Mouse (Mus musculus) fibroblast of lung, adult 2 months (primary cell): Measurements from ENCODE around the gene Cyp4f39.
"Not testable (repeated sequence)": the region's sequence is repeated elsewhere in the genome, so short reads cannot be mapped to it uniquely, and the experiment has no call there.

ENCODE experiments used
- DNase-seq: peaks from one replicate; pipeline ENCODE4 v3.0.0-alpha.2; 2011; ENCODE audit warnings: low read depth

Gene Cyp4f39

DNA sequence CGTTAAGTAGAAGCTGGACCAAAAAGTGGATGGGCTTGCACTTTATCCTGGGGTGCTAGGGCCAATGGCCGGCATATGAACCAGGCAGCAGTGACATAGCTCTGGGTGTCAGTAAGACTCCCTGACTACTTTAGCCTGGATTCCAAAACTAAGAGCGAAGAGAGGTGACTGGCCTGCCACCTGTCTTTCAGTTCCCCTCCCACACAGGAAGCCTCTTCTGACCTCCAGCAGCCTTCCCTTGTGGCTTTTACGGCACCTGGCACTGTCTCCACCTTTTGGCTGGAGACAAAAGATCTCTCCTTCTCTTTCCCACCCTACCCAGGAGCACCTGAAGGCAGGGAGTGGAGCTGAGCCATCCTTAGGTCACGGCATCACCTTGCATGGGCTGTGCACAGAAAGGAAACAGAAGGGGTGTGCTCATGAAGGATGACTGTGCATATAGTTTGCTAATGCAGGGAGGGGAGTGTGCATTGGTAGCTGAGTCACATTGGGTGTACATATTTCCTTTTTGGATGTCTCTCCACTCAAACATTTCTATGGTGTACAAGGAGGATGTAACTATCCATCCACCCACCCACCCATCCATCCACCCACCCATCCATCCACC lies 22.5 kb downstream of the Cyp4f39 start:
- no peak for DNase-seq

DNA sequence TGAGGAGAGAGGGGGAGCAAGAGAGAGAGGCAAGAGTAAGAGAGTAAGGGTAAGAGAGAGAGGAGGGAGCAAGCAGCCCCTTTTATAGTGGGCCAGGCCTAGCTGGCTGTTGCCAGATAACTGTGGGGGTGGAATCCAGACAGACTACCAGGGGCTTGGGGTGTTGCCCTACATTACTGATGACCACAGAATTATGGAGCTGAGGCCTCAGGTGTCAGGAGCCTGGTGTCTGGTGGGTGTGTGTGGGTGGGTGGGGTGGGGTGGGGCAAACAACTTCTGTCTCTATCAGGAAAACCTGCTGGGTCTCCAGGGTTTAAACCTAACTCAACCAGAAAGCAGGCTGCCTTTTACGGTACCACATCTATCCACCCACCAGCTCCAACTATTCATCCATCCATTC lies 24.7 kb downstream of the Cyp4f39 start:
- DNase-seq: no peak

GRCm38 (mm10) chr17:32478727-32479126 lies 26.2 kb downstream of the Cyp4f39 start:
- no peak for DNase-seq

DNA sequence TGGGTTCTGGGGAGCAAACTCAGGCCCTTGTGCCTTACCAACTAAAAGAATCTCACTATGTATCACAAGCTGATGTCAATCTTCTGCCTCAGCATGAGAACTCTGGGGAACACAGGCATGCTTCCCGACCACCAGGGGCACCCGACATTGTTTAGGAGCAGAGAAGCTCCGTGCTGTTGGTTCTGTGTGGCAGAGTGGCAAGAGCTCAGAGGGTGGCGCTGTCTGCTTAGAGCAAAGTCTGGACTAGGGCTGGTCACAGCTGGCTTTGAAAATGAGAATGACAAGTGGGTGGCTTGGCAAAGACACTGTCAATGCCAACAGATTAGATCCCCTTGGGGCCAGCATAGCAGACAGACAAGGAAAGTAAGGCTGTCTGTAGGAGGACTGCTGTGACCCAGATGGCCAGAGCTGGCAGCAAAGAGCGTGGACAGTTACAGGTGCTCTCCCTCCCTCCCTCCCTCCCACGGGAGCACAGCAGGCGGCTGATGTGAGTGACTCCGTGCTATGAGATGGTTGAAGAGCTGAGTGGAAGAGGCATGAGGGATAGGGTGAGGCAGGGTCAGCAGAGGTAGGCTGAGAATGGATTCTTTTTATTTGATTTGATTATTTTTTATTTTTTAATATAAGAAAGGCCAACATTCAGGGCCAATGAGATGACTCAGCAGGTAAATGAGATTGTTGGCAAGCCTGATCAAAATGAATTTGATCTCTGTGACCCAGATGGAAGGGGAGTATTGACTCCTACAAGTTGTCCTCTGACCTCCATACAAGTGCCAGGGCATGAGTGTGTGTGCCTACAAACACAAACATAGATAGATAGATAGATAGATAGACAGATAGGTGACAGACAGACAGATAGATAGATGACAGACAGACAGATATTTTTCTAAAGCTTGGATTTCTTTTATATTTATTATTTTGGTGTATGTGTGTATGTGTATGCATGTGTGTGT lies 27.3 kb downstream of the Cyp4f39 start:
- DNase-seq: no peak

GRCm38 (mm10) chr17:32481766-32482165 lies 29.2 kb downstream of the Cyp4f39 start:
- no peak for DNase-seq

GRCm38 (mm10) chr17:32483200-32483599 lies 30.7 kb downstream of the Cyp4f39 start:
- no peak for DNase-seq

DNA sequence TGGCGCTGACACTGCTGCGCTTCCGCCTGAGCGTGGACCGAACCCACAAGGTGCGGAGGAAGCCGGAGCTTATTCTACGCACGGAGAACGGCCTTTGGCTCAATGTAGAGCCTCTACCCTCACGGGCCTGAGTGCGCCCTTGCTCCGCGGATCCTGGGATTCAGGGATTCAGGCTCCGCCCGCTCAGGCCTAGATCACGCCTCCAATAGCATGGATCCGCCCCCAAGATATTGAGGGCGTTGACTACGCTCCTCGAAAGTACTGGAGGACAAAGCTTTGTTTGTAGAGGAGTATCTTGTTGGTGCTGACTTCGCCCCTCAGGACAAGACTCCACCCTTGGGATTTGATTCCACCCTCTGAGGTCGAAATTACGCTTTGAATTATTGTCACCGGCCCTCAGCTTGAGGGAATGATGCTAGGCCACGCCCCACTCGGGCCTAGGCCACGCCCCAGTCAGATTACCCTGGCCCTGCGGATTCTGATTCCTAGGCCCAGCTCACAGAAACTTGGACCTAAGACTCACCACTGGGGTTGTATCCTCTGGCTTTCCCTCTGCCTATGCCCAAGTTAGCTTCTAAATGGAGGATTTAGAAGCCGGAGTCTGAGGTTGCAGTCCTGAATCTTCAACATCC lies 39.9 kb downstream of the Cyp4f39 start:
- DNase-seq: no peak

- DNase-seq: no peak
Observed at GRCm38 (mm10) chr17:32494601-32495000, 42.1 kb downstream of the Cyp4f39 start.

- not testable (repeated sequence) for DNase-seq
Observed at GRCm38 (mm10) chr17:32500511-32500910, 48.0 kb downstream of the Cyp4f39 start.

GRCm38 (mm10) chr17:32501051-32501450 lies 48.5 kb downstream of the Cyp4f39 start:
- DNase-seq: no peak

DNA sequence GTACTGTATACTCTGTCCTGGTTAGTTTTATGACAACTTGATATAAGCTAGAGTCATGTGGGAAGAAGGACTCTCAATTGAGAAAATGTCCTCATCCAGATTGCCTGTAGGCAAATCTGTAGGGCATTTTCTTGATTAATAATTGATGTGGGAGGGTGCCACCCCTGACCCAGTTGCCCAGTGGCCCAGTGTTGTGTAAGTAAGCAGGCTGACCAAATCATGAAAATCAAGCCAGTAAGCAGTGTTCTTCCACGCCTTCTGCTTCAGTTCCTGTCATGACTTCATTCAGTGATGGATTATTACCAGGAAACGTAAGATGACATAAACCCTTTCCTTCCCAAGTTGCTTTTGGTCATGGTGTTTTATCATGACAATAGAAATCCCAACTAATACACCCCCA lies 50.6 kb downstream of the Cyp4f39 start:
- DNase-seq: no peak

DNA sequence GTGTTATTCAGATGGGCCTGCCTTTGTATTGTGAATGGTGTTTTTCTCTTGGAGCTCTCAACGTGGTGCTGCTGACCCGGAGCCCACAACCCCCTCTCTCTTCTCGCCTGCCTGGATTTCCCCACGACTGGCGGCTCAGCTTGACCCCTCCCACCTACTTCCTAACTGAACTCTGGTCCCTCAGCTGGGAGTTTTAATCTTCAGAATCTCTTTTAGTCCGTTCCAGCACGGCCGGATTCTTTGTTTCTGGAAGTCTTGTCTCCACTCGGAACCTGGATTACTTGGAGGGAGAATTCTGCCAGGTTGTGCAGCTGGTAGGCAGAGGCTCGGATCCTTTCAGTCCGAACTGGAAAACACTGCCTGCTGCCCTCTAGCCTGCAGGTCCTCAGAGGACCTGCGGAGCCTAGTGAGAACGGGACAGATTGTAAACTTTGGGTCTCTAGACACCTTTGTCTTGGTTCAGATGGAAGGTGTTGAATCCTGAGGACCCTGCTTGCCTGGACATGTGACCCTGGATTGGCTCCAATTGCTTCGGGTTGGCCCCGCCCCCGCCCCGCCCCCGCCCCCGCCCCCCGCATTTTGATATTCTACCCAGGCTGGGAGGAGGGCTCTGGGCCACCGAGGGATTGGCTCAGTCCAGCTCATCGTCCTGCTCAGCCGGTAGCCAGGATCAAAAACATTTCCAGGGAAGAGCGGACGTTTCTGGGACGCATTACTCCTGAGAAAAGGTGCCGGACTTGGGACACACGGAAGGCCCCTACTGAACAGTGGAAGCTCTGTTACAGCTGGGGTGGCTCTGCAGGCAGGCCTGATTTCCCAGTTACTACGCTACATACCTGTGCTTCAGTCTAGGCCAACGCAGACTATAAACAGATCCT lies 53.6 kb downstream of the Cyp4f39 start, which contains the start of gene Cyp4f17:
TSS of gene Cyp4f17 (plus strand) at position 200 of the 878 bp plus-strand sequence.
- DNase-seq: peak; percentile 42

DNA sequence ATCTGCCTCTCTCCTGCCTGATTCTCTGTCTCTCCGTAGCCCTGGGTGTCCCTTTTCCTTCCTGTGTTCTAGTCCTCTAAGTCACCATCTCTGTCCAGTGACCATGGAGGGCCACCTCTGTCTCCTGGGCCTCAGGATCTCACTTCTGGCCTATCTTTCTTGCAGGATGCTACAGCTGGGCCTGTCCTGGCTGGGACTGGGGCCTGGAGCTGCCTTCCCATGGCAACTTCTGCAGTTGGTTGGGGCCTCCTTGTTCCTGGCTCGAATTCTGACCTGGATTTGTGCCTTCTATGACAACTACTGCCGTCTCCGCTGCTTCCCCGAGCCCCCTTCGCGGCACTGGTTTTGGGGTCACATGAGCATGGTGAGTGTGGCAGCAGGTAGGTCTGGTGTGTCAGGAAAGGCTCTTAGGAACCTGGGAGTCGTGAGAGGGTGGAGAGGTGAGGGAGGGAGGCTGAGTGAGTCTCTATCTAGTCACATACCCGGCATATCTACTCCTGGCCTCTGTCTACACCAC lies 54.3 kb downstream of the Cyp4f39 start:
- DNase-seq: no peak

DNA sequence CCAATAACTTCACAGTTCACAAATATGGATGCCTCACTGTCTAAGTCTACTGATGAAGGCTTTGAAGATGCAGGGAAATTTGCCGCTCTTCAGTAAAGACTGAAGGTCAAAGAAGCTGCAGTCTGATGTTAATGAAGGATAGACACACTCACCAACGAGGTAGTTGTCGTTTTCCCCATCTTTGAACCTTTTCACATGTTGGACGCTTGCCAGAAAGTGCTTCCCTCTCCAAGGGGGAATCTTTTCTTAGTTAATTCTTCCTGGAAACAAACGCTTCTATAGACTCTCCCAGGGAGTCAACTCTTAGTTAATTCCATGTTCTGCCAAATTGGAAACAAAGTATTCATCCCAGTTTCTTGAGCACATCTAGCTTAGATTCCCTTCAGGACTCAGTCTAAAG lies 63.6 kb downstream of the Cyp4f39 start:
- DNase-seq: no peak

- no peak for DNase-seq
Observed at GRCm38 (mm10) chr17:32521981-32522380, 69.5 kb downstream of the Cyp4f39 start.

- DNase-seq: no peak
Observed at GRCm38 (mm10) chr17:32522386-32522785, 69.9 kb downstream of the Cyp4f39 start.

GRCm38 (mm10) chr17:32522816-32523215 lies 70.3 kb downstream of the Cyp4f39 start:
- no peak for DNase-seq

DNA sequence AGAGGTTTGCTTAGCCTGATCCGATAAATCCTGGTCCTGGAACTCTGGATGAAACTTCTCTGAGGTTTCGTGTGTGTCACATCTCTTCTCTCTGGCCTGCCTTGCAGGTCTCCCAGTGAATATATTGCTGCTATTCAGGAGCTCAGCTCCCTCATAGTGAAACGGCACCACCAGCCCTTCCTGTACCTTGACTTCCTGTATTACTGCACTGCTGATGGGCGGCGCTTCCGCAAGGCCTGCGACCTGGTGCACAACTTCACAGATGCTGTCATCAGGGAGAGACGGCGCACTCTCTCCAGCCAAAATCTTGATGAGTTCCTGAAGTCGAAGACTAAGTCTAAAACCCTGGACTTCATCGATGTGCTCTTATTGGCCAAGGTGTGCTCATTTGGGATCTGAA lies 71.4 kb downstream of the Cyp4f39 start:
- no peak for DNase-seq

DNA sequence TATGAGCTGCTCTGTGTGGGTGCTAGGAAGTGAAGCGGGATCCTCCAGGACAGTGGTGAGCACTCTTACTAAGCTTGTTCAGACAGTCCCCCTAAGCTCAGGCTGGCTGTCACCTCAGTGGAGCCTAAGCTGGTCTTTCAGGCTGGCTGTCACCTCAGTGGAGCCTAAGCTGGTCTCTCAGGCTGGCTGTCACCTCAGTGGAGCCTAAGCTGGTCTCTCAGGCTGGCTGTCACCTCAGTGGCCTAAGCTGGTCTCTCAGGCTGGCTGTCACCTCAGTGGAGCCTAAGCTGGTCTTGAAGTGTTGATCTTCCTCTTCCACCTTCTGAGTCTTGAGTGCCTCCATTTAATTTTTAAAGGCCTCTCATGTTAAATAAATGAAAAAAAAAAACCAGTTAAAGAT lies 73.8 kb downstream of the Cyp4f39 start:
- not testable (repeated sequence) for DNase-seq

DNA sequence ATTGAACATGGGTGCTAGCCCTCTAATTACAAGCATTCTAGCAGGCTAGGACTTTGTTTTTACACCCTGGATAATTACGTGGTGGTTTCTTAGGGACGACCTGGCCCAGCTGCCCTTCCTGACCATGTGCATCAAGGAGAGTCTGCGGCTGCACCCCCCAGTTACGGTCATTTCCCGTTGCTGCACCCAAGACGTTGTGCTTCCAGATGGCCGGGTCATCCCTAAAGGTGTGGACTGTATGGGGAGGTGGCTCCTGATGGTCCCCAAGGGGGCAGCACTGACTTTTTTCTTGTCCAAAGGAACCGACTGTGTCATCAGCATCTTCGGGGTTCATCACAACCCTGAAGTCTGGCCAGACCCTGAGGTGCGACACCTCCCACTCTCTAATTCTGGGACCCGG lies 75.2 kb downstream of the Cyp4f39 start:
- no peak for DNase-seq
